Mouse (Mus musculus) E14TG2a.4 (cell line): ENCODE data around the gene Slu7.
A peak's percentile ranks its signal among the peaks of the same experiment; 100 is the strongest.

Experiments
- CTCF ChIP-seq: conservative IDR thresholded peaks from 2 replicates; pipeline ENCODE4 v1.5.1; 2014; ENCODE audit warnings: low read length
- NANOG ChIP-seq: IDR thresholded peaks from 2 replicates; pipeline ENCODE4 v1.6.1; 2014; ENCODE audit warnings: borderline replicate concordance, low read length, mixed read lengths

GRCm38 (mm10) chr11:43411413-43411812 lies 22.1 kb upstream of the Slu7 start:
- TF ChIP-seq CTCF (peak; percentile 100), NANOG (no peak)
